9 mouse cellular contexts compared by ENCODE assay signal in genomic region chr9:87843898-87844297, GRCm38 (mm10).
DNase-seq lines count a peak whose midpoint lies in the region; ATAC-seq lines count a peak whose summit lies in the region.
"Had no signal": no experiment of that assay in that cellular context is flagged by ENCODE, and none has a peak within 500 bp of the region (broad histone marks: within the 10 kb centered on the region; RNA-seq: fewer than 3 reads in every experiment).

No protein-coding gene starts in this region.

- peak; percentile 84 to 90 for DNase-seq in heart, adult 18-20 months
- DNase-seq in heart, embryonic 10.5 days (ENCODE audit: low spot score), result no peak
- DNase-seq in Muller cell, postnatal 12 days (ENCODE audit: inconsistent ontology term), result peak; percentile 63
- peak; percentile 26 for DNase-seq in embryo, embryonic 10.5 days (ENCODE audit: low spot score)
- peak; percentile 47 for DNase-seq in lung, postnatal 36 days
- no peak for DNase-seq in ovary, adult 18-20 months (ENCODE audit: low spot score)
- DNase-seq: liver, embryonic 13.5 days had no signal

- no peak overlapping the region for H3K4me3 ChIP-seq in heart, embryonic 10.5 days
- H3K4me3 ChIP-seq in heart, embryonic 14.5 days (ENCODE audit: control insufficient read depth in 1 of 2, insufficient read depth in 1 of 2, low read depth in 1 of 2, low read length in 2 of 2), result no peak overlapping the region
- H3K4me3 ChIP-seq: liver, embryonic 13.5 days had no signal

- H3K4me2 ChIP-seq in heart, embryonic 14.5 days (ENCODE audit: low read length), result no peak overlapping the region
- H3K4me2 ChIP-seq: liver, embryonic 13.5 days had no signal

- H3K27ac ChIP-seq in heart, embryonic 10.5 days, result no peak overlapping the region
- H3K27ac ChIP-seq in heart, embryonic 14.5 days (replicated peaks in 1 of 2; ENCODE audit: control insufficient read depth in 1 of 2, insufficient read depth in 1 of 2, low read depth in 2 of 2, low read length in 2 of 2), result peak overlapping the region; percentile 16 to 67; a peak in 3 of 4 replicates
- H3K27ac ChIP-seq: liver, embryonic 13.5 days had no signal

- no peak overlapping the region for H3K9ac ChIP-seq in heart, embryonic 14.5 days (ENCODE audit: low read length)
- H3K9ac ChIP-seq: liver, embryonic 13.5 days had no signal

- H3K36me3 ChIP-seq in heart, embryonic 10.5 days, result no peaks in the 10 kb centered on the region
- H3K36me3 ChIP-seq in heart, embryonic 14.5 days (ENCODE audit: control insufficient read depth, insufficient read depth, low read length), result no peaks in the 10 kb centered on the region
- H3K36me3 ChIP-seq: liver, embryonic 13.5 days had no signal

- WGBS in heart, embryonic 10.5 days, result 63% methylated on average over 6 of the region's 6 CpGs
- WGBS in heart, embryonic 14.5 days, result 26% methylated on average over 6 of the region's 6 CpGs

- no peaks in the 10 kb centered on the region for H3K4me1 ChIP-seq in heart, embryonic 10.5 days
- peaks cover 0 to 6% of the 10 kb centered on the region in 2 experiments; a peak in 1 of 4 replicates for H3K4me1 ChIP-seq in heart, embryonic 14.5 days (ENCODE audit: control insufficient read depth in 2 of 2, insufficient read depth in 2 of 2, low read length in 2 of 2)
- H3K4me1 ChIP-seq: liver, embryonic 13.5 days had no signal

- peaks cover 39% of the 10 kb centered on the region for H3K27me3 ChIP-seq in heart, embryonic 10.5 days (ENCODE audit: insufficient read depth, poor library complexity, severe bottlenecking)
- peaks cover 35% of the 10 kb centered on the region for H3K27me3 ChIP-seq in heart, embryonic 14.5 days (ENCODE audit: control insufficient read depth, insufficient read depth, low read length)
- H3K27me3 ChIP-seq: liver, embryonic 13.5 days had no signal

- peak; percentile 43; the same call in 1 of the 2 replicates for ATAC-seq in heart, embryonic 14.5 days (ENCODE audit: insufficient number of reproducible peaks, insufficient read depth, low FRiP score, low read depth)
- ATAC-seq in activated CD4-positive, CD25-positive, alpha-beta regulatory T cell, adult 4 months, result no peak

- H3K9me3 ChIP-seq in heart, embryonic 10.5 days, result no peaks in the 10 kb centered on the region
- no peaks in the 10 kb centered on the region for H3K9me3 ChIP-seq in heart, embryonic 14.5 days (ENCODE audit: control insufficient read depth, low read length)
- H3K9me3 ChIP-seq: liver, embryonic 13.5 days had no signal

Comparison
In these comparisons a context has a peak if more than half of its experiments do, and no peak if none do; other contexts are left out.
1. DNase-seq: peak in heart, adult 18-20 months (2 of 2), Muller cell, postnatal 12 days (single experiment), embryo, embryonic 10.5 days (single experiment) and lung, postnatal 36 days (single experiment); none in heart, embryonic 10.5 days (single experiment) and ovary, adult 18-20 months (single experiment).